Mouse (Mus musculus) regulatory T cell (primary cell): ENCODE measurements around the gene Lta.

ENCODE experiments used
- in situ Hi-C: fragments of 300-600 bp; cut with MboI, MseI; formaldehyde crosslinking; loops from one replicate; pipeline ENCODE4 v1.15.1; 2025; ENCODE audit warnings: high pct_unique_total_duplicates

Lta gene

GRCm38 (mm10) chr17:35240384-35241304 lies 35.5 kb upstream of the Lta start:
- in situ Hi-C loops = no loop called here

GRCm38 (mm10) chr17:35239700-35240099 lies 34.5 kb upstream of the Lta start:
- in situ Hi-C loops = loop anchor here (10.0 kb wide), 1 partner anchor 195 kb away; the partner anchor contains the start of genes Clic1 and Msh5

- in situ Hi-C loops = loop anchor here (10.0 kb wide), 1 partner anchor 193 kb away; the partner anchor contains the start of genes Clic1 and Msh5
Observed at GRCm38 (mm10) chr17:35237504-35237903, 32.4 kb upstream of the Lta start.

- in situ Hi-C loops = loop anchor here (10.0 kb wide), 1 partner anchor 192 kb away; the partner anchor contains the start of genes Clic1 and Msh5
Observed at GRCm38 (mm10) chr17:35236996-35237395, 31.8 kb upstream of the Lta start.

- in situ Hi-C loops = loop anchor here (10.0 kb wide), 1 partner anchor 192 kb away; the partner anchor contains the start of genes Clic1 and Msh5
Observed at GRCm38 (mm10) chr17:35236390-35236746, 31.2 kb upstream of the Lta start.

- in situ Hi-C loops = loop anchor here (10.0 kb wide), 1 partner anchor 191 kb away; the partner anchor contains the start of genes Clic1 and Msh5
Observed at GRCm38 (mm10) chr17:35235614-35236389, 30.7 kb upstream of the Lta start, which contains the start of gene Nfkbil1. Nfkbil1 (minus strand) TSS chr17:35235792.

- in situ Hi-C loops = loop anchor here (5.0 to 10.0 kb wide), 2 partner anchors 68 to 190 kb away; partner anchors contain the start of genes Clic1 and Msh5
Observed at GRCm38 (mm10) chr17:35234903-35235302, 29.8 kb upstream of the Lta start.

- in situ Hi-C loops = loop anchor here (5.0 to 10.0 kb wide), 2 partner anchors 67 to 189 kb away; partner anchors contain the start of genes Clic1 and Msh5
Observed at GRCm38 (mm10) chr17:35234090-35234489, 28.9 kb upstream of the Lta start.

- in situ Hi-C loops = loop anchor here (5.0 to 10.0 kb wide), 2 partner anchors 66 to 189 kb away; partner anchors contain the start of genes Clic1 and Msh5
Observed at GRCm38 (mm10) chr17:35233114-35233980, 28.2 kb upstream of the Lta start, which contains the start of gene Atp6v1g2. Atp6v1g2 (plus strand) TSS chr17:35233660.

- in situ Hi-C loops = loop anchor here (5.0 to 10.0 kb wide), 2 partner anchors 65 to 188 kb away; partner anchors contain the start of genes Clic1 and Msh5
Observed at GRCm38 (mm10) chr17:35232659-35233058, 27.5 kb upstream of the Lta start.

GRCm38 (mm10) chr17:35232043-35232442 lies 26.9 kb upstream of the Lta start:
- in situ Hi-C loops = loop anchor here (5.0 to 10.0 kb wide), 2 partner anchors 65 to 187 kb away; partner anchors contain the start of genes Clic1 and Msh5

- in situ Hi-C loops = loop anchor here (5.0 to 10.0 kb wide), 2 partner anchors 64 to 186 kb away; partner anchors contain the start of genes Clic1 and Msh5
Observed at GRCm38 (mm10) chr17:35231022-35231421, 25.9 kb upstream of the Lta start.

- in situ Hi-C loops = no loop called here
Observed at GRCm38 (mm10) chr17:35226561-35227046, 21.5 kb upstream of the Lta start.

GRCm38 (mm10) chr17:35225456-35225855 lies 20.3 kb upstream of the Lta start:
- in situ Hi-C loops = no loop called here

GRCm38 (mm10) chr17:35224641-35225040 lies 19.5 kb upstream of the Lta start:
- in situ Hi-C loops = no loop called here

- in situ Hi-C loops = no loop called here
Observed at GRCm38 (mm10) chr17:35222299-35222698, 17.1 kb upstream of the Lta start.

GRCm38 (mm10) chr17:35220156-35220952 lies 15.2 kb upstream of the Lta start, which contains the start of gene Gm16181:
Gm16181 (plus strand) TSS chr17:35220834.
- in situ Hi-C loops = no loop called here

GRCm38 (mm10) chr17:35219601-35220041 lies 14.5 kb upstream of the Lta start:
- in situ Hi-C loops = no loop called here
